Comparison of ENCODE assay signal across 25 mouse cellular contexts in the genomic region with DNA sequence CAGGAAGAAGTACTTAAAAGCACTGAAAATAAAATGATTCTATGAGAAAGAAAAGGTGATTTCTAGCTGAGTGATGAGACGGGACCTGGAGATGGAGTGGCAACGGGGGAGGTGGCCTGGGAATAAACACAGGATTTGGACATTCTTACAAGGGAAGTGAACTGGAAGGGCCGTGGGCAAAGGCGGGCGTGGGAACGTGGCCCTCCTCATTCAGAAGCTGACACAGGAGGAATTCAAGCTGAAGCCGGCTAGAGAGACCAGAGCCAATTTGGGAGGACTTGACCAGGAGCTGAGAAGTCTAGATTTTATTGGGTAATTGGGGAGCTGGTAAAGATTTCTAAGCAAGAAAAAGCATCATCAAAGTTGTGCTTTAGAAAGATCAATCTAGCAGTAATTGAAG. TPM values are rescaled to one million over a fixed set of nuclear protein-coding genes. Genes with fewer than 3 reads are reported as not detected.
DNase-seq lines count a peak whose midpoint lies in the region; ATAC-seq lines count a peak whose summit lies in the region.
"Had no signal": no experiment of that assay in that cellular context is flagged by ENCODE, and none has a peak within 500 bp of the region (broad histone marks: within the 10 kb centered on the region; RNA-seq: fewer than 3 reads in every experiment).

No protein-coding gene starts in this region.

- no peak overlapping the region for H3K9ac ChIP-seq in forebrain, embryonic 12.5 days
- no peak overlapping the region for H3K9ac ChIP-seq in forebrain, embryonic 16.5 days (replicated peaks; ENCODE audit: low read depth, low read length)
- H3K9ac ChIP-seq in midbrain, embryonic 14.5 days (replicated peaks; ENCODE audit: low read length) = no peak overlapping the region
- H3K9ac ChIP-seq: embryonic facial prominence, embryonic 12.5 days; neural tube, embryonic 15.5 days; stomach, embryonic 15.5 days had no signal

- no peak overlapping the region for H3K27ac ChIP-seq in forebrain, embryonic 12.5 days
- no peak overlapping the region for H3K27ac ChIP-seq in forebrain, embryonic 16.5 days (ENCODE audit: low read length)
- H3K27ac ChIP-seq in midbrain, embryonic 10.5 days (replicated peaks) = no peak overlapping the region
- H3K27ac ChIP-seq in midbrain, embryonic 14.5 days (replicated peaks; ENCODE audit: low read depth, low read length) = no peak overlapping the region
- H3K27ac ChIP-seq: embryonic facial prominence, embryonic 12.5 days; neural tube, embryonic 15.5 days; stomach, embryonic 15.5 days had no signal

- peak; percentile 44; the same call in 1 of the 2 replicates for ATAC-seq in forebrain, embryonic 12.5 days (ENCODE audit: low FRiP score)
- no peak for ATAC-seq in forebrain, embryonic 16.5 days
- no peak for ATAC-seq in midbrain, embryonic 14.5 days (ENCODE audit: low FRiP score, low TSS enrichment)
- ATAC-seq: activated CD4-positive, CD25-positive, alpha-beta regulatory T cell, adult 4 months; inflammation-experienced regulatory T-cells, adult 6 months had no signal

- H3K27me3 ChIP-seq in forebrain, embryonic 12.5 days = no peaks in the 10 kb centered on the region
- no peaks in the 10 kb centered on the region for H3K27me3 ChIP-seq in forebrain, embryonic 16.5 days (replicated peaks; ENCODE audit: control insufficient read depth, insufficient read depth, low read length)
- H3K27me3 ChIP-seq in midbrain, embryonic 10.5 days (ENCODE audit: low read depth, poor library complexity, severe bottlenecking) = no peaks in the 10 kb centered on the region
- no peaks in the 10 kb centered on the region for H3K27me3 ChIP-seq in midbrain, embryonic 14.5 days (ENCODE audit: control insufficient read depth, insufficient read depth, low read length)
- H3K27me3 ChIP-seq: CH12.LX; embryonic facial prominence, embryonic 12.5 days; neural tube, embryonic 15.5 days; stomach, embryonic 15.5 days had no signal

- no peaks in the 10 kb centered on the region for H3K36me3 ChIP-seq in forebrain, embryonic 12.5 days (replicated peaks)
- no peaks in the 10 kb centered on the region for H3K36me3 ChIP-seq in forebrain, embryonic 16.5 days (ENCODE audit: control insufficient read depth, insufficient read depth)
- no peaks in the 10 kb centered on the region for H3K36me3 ChIP-seq in midbrain, embryonic 10.5 days
- H3K36me3 ChIP-seq in midbrain, embryonic 14.5 days (ENCODE audit: control insufficient read depth, insufficient read depth, low read length) = no peaks in the 10 kb centered on the region
- H3K36me3 ChIP-seq: embryonic facial prominence, embryonic 12.5 days; G1E; neural tube, embryonic 15.5 days; stomach, embryonic 15.5 days had no signal

- no peak overlapping the region for H3K4me2 ChIP-seq in forebrain, embryonic 12.5 days
- H3K4me2 ChIP-seq in forebrain, embryonic 16.5 days (ENCODE audit: low read length) = no peak overlapping the region
- H3K4me2 ChIP-seq in midbrain, embryonic 14.5 days (ENCODE audit: low read length) = no peak overlapping the region
- H3K4me2 ChIP-seq: embryonic facial prominence, embryonic 12.5 days; neural tube, embryonic 15.5 days; stomach, embryonic 15.5 days had no signal

- 28% methylated on average over 7 of the region's 7 CpGs for WGBS in forebrain, embryonic 12.5 days
- WGBS in forebrain, embryonic 16.5 days = 22% methylated on average over 7 of the region's 7 CpGs
- WGBS in midbrain, embryonic 10.5 days = 61% methylated on average over 7 of the region's 7 CpGs
- 70% methylated on average over 7 of the region's 7 CpGs for WGBS in midbrain, embryonic 14.5 days

- no peak overlapping the region for H3K4me3 ChIP-seq in forebrain, embryonic 12.5 days (replicated peaks)
- no peak overlapping the region for H3K4me3 ChIP-seq in forebrain, embryonic 16.5 days (replicated peaks; ENCODE audit: low read length)
- H3K4me3 ChIP-seq in midbrain, embryonic 10.5 days = no peak overlapping the region
- H3K4me3 ChIP-seq in midbrain, embryonic 14.5 days (replicated peaks; ENCODE audit: low read depth, low read length) = no peak overlapping the region
- H3K4me3 ChIP-seq: embryonic facial prominence, embryonic 12.5 days; neural tube, embryonic 15.5 days; stomach, embryonic 15.5 days had no signal

- DNase-seq in midbrain, embryonic 10.5 days (ENCODE audit: low spot score) = peak; percentile 17
- DNase-seq in midbrain, embryonic 14.5 days = no peak
- DNase-seq in embryo, embryonic 10.5 days (ENCODE audit: low spot score) = peak; percentile 36
- peak; percentile 54 for DNase-seq in retina, embryonic 14.5 days (ENCODE audit: low spot score)
- no peak for DNase-seq in ovary, postnatal 36 days (ENCODE audit: low spot score)
- DNase-seq: adrenal gland, adult 8-10 months; cerebellum, adult 18-20 months; cerebellum, postnatal 25 days; gastrocnemius, postnatal 36 days; heart, postnatal 36 days; kidney, adult 18-20 months; kidney, postnatal 4 days; lung, postnatal 4 days; thymus, postnatal 25 days had no signal

- H3K4me1 ChIP-seq in forebrain, embryonic 12.5 days = peaks cover 4% of the 10 kb centered on the region; the same call in 1 of the 2 replicates
- H3K4me1 ChIP-seq in forebrain, embryonic 16.5 days (replicated peaks; ENCODE audit: control insufficient read depth, insufficient read depth, low read length) = no peaks in the 10 kb centered on the region
- H3K4me1 ChIP-seq in midbrain, embryonic 10.5 days = 0 out of 2 replicates have a peak, but pooled peaks cover 7% of the 10 kb centered on the region
- no peaks in the 10 kb centered on the region for H3K4me1 ChIP-seq in midbrain, embryonic 14.5 days (ENCODE audit: control insufficient read depth, insufficient read depth, low read length)
- H3K4me1 ChIP-seq: embryonic facial prominence, embryonic 12.5 days; neural tube, embryonic 15.5 days; stomach, embryonic 15.5 days had no signal

- H3K9me3 ChIP-seq in forebrain, embryonic 12.5 days = no peaks in the 10 kb centered on the region
- H3K9me3 ChIP-seq in forebrain, embryonic 16.5 days (ENCODE audit: control insufficient read depth, low read length) = no peaks in the 10 kb centered on the region
- no peaks in the 10 kb centered on the region for H3K9me3 ChIP-seq in midbrain, embryonic 10.5 days (replicated peaks)
- no peaks in the 10 kb centered on the region for H3K9me3 ChIP-seq in midbrain, embryonic 14.5 days (ENCODE audit: control insufficient read depth, low read length)
- H3K9me3 ChIP-seq: embryonic facial prominence, embryonic 12.5 days; G1E; neural tube, embryonic 15.5 days; stomach, embryonic 15.5 days had no signal

RNA-seq across cellular contexts. Expression of gene Stk33, which starts 33.4 kb away (rescaled TPM):
- polyA plus RNA-seq in forebrain, embryonic 12.5 days (2016; fragmentation: Nextera tagmentation; extraction: Ambion mirVana) = 12.0 and 12.6 TPM in 2 replicates
- 5.0 and 6.8 TPM in 2 replicates for polyA plus RNA-seq in forebrain, embryonic 16.5 days (2015; fragmentation: Nextera tagmentation; extraction: Ambion mirVana)
- 10.2 and 18.6 TPM in 2 replicates for polyA plus RNA-seq in midbrain, embryonic 10.5 days (2016; fragmentation: Nextera tagmentation; extraction: Ambion mirVana)
- 8.3 and 8.5 TPM in 2 replicates for polyA plus RNA-seq in midbrain, embryonic 14.5 days (2014; fragmentation: Nextera tagmentation; extraction: Ambion mirVana)
- polyA plus RNA-seq: activated CD4-positive, CD25-positive, alpha-beta regulatory T cell, adult 4 months; G1E; inflammation-experienced regulatory T-cells, adult 6 months; liver, adult 2 months; liver, embryonic 16.5 days had no signal

Comparison
In these comparisons a context has a peak if more than half of its experiments do, and no peak if none do; other contexts are left out.
1. DNase-seq: peak in midbrain, embryonic 10.5 days (single experiment), embryo, embryonic 10.5 days (single experiment) and retina, embryonic 14.5 days (single experiment); none in midbrain, embryonic 14.5 days (single experiment) and ovary, postnatal 36 days (single experiment).